Mouse (Mus musculus) WW6 (cell line): Measurements from ENCODE around the gene Slc47a1.

Experiments
- DNase-seq: peaks from one replicate; pipeline ENCODE4 v3.0.0-alpha.2; 2013; ENCODE audit warnings: low read depth, low spot score

The Slc47a1 gene

GRCm38 (mm10) chr11:61378651-61379050 is 506 bp upstream of the Slc47a1 start:
- DNase-seq, result no peak

- no peak for DNase-seq
These were observed 9.5 kb downstream of the Slc47a1 start for GRCm38 (mm10) chr11:61368668-61369067.

- DNase-seq, result no peak
These were observed 11.4 kb downstream of the Slc47a1 start for GRCm38 (mm10) chr11:61366517-61367273.

GRCm38 (mm10) chr11:61365938-61366337 is 12.2 kb downstream of the Slc47a1 start:
- DNase-seq, result no peak

- no peak for DNase-seq
These were observed 14.0 kb downstream of the Slc47a1 start for GRCm38 (mm10) chr11:61364096-61364495.

GRCm38 (mm10) chr11:61361515-61362190 is 16.5 kb downstream of the Slc47a1 start:
- no peak for DNase-seq

- DNase-seq, result no peak
These were observed 21.5 kb downstream of the Slc47a1 start for GRCm38 (mm10) chr11:61356600-61356999.

- DNase-seq, result no peak
These were observed 22.0 kb downstream of the Slc47a1 start for GRCm38 (mm10) chr11:61356111-61356510.

GRCm38 (mm10) chr11:61355351-61355750 is 22.8 kb downstream of the Slc47a1 start:
- DNase-seq, result no peak

- no peak for DNase-seq
These were observed 23.8 kb downstream of the Slc47a1 start for GRCm38 (mm10) chr11:61354346-61354745.

GRCm38 (mm10) chr11:61353038-61353437 is 25.1 kb downstream of the Slc47a1 start:
- no peak for DNase-seq

- no peak for DNase-seq
These were observed 25.9 kb downstream of the Slc47a1 start for GRCm38 (mm10) chr11:61352138-61352651.

GRCm38 (mm10) chr11:61349337-61349736 is 28.8 kb downstream of the Slc47a1 start:
- DNase-seq, result peak; percentile 73

GRCm38 (mm10) chr11:61346133-61346532 is 32.0 kb downstream of the Slc47a1 start:
- DNase-seq, result no peak

GRCm38 (mm10) chr11:61342505-61343420 is 35.4 kb downstream of the Slc47a1 start, which contains the start of gene Slc47a2:
TSS of gene Slc47a2 (minus strand) at chr11:61342860.
- peak; percentile 40 for DNase-seq

- DNase-seq, result no peak
These were observed 36.2 kb downstream of the Slc47a1 start for GRCm38 (mm10) chr11:61341971-61342370.

- no peak for DNase-seq
These were observed 36.9 kb downstream of the Slc47a1 start for GRCm38 (mm10) chr11:61341233-61341632.

GRCm38 (mm10) chr11:61340374-61340773 is 37.8 kb downstream of the Slc47a1 start:
- no peak for DNase-seq

GRCm38 (mm10) chr11:61337586-61337985 is 40.6 kb downstream of the Slc47a1 start:
- DNase-seq, result no peak

GRCm38 (mm10) chr11:61320904-61321687 is 57.0 kb downstream of the Slc47a1 start:
- DNase-seq, result no peak
